Mouse (Mus musculus): Measurements from ENCODE around the gene Hand1. TPM values are rescaled to one million over a fixed set of nuclear protein-coding genes. Genes with fewer than 3 reads are reported as not detected.
A peak's percentile ranks its signal among the peaks of the same experiment; 100 is the strongest.
"Not testable (repeated sequence)": the region's sequence is repeated elsewhere in the genome, so short reads cannot be mapped to it uniquely, and the experiment has no call there.

Gene Hand1
- total RNA-seq (2022), result not detected

DNA sequence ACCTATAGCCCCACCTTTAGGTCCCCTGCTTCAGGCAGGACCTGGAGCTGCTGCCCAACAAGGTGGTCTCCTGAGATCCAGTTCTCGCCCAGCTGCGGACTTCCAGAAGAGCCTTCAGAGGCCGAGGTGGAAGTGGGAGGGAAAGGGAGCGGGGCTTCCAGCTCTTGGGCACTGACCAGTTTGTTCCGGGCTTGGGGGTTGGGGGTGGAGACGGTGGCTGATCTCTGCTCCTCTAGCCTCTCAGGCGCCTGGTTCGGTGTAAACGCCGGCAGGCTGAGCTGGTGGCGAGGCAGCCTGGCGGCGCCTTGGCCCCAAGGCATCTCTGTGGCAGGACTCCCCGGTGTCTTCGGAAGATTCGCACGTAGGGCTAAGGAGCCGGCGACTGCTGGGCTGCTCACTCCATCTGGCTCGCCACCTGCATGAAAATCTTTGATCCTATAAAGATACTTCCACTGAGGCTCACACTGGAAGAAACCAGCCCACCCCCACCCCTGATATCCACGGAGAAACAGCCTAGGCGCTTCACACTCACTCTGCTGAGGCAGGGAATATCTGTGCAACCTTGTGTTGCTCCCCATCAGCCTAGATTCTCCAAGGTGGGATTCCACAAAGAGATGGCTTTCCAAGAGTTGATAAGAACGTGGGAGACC lies at the start of gene Hand1:
TSS of gene Hand1 (minus strand) at position 267 of the 650 bp plus-strand sequence.
- DNase-seq (ENCODE audit: low spot score in 2 of 2), result no peak

DNA sequence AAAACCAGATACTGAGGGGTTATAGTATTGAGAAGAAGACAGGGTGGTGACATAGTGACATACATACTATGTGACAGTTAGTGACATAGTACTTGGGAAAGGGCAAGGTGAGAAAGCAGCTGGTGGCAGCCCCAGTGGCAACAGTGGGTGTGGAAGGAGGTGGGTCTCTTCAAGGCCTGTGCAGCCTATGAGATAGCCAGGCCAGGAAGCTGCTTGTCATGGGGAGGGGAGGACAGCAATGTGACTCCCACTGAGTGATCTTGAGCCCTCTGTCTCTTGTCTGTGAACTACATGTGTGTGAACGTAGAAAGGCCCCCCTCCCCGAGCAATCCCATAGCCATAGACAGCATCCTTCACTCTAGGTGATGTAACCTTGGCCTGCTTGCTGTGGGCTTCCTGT lies 43.5 kb upstream of the Hand1 start:
- no peak for DNase-seq (ENCODE audit: low spot score in 2 of 2)

DNA sequence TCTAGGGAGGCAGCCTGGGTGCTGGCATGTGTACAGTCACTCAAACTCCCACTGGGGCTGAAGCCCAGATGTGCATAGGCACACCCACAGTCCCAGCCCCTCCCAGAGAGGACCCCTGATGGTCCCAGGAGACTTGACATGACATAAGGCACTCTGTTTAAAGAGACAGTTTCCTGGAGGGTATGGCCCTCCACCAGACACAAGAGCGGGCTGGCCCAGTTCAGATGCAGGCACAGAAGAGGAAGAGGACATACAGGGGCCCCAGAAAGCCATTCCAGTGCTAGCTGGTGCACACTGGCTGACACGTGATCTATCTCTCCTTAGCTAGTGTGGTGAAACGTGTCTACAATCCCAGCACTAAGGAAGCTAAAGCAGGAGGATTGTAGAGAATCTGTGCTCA lies 40.4 kb upstream of the Hand1 start:
- DNase-seq (ENCODE audit: low spot score in 2 of 2), result no peak

DNA sequence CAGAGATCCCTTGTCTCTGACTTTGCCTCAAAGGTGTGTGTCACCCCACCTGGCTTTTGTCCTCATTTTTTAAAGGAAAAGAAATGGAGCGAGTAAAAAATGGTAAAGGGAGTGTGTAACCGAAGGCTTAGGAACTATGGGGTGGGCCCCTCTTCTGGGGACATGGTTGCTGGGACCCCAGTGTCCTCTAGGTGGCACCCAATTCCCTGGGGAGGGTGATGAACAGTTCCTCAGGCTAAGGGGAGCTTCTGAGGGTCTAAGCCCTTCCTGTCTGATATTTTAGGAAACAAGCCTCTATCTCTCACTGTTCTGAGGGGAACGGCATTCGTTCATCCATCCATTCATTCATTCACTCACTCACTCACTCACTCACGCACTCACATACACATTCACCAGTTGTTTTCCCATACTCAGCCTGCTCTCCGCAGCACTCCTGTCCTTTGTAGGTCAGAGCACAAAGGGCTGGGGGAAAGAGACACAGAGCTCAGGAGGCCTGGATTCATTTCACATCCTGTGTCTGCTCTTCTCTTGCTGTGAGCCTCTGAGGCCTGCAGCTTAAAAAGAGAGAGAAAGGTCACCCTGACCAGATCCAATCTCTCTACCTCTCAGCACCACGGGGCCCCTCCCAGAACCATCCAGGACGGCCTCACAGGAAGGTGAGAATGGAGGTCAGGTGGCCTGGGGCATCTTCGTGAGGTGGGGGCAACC lies 36.3 kb upstream of the Hand1 start:
- DNase-seq (ENCODE audit: low spot score in 2 of 2), result peak in 1 of 2 experiments; percentile 5

DNA sequence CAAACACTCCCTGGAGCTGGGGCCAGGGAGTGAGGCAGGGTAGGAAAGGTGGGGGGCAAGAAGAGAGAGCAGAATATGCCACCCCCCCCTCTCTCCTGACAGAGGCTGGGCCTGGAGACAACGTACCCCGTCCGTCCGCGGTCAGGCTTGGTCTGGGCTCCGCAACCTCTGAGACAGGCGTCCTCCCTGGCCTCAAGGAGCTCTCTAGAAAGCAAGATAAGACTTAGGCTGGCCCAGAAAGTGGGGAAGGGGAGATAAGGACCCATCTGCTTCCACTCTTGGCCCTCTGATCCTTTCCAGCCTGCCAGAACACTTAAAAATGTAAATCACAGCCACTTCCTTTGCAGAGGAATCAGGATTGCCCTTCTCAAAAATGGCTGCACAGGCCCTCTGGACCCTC lies 33.8 kb upstream of the Hand1 start:
- no peak for DNase-seq (ENCODE audit: low spot score in 2 of 2)

DNA sequence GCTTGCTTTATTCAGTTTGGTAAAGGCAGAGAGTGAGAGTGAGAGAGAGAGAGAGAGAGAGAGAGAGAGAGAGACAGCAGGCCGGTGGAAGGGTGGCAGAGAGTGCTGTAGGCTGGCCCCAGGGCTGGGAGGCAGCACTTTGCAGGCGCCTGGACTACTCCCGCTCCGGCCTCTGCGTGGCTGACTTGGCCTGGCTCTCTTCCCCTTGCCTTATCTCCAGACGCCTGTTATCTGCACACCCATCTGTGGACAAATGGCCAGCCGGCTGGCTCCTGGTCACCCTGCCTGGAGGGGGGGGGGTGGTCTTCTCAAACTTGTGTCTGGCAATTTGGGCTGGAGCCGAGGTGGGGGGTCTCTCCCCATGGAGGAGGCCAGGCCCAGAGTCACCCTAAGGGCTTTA lies 32.0 kb upstream of the Hand1 start:
- no peak for DNase-seq (ENCODE audit: low spot score in 2 of 2)

DNA sequence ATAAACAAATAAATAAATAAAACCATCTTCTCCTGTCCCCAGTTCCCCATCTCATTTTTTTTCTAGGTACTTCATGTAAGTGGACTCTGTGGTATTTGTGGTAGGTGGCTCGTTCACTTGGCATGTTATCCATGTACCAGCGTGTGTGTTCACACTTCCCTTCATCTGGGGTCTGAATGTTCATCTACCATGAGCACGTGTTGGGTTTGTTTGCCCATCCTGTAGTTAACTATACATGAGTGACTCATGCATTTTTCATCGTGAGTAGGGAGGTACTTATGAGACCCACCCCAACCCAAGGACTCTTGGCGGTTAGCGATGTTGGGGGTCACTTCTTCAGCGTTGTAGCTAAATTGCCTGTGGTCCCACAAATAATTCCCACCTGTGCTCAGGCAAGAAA lies 29.5 kb upstream of the Hand1 start:
- no peak for DNase-seq (ENCODE audit: low spot score in 2 of 2)

DNA sequence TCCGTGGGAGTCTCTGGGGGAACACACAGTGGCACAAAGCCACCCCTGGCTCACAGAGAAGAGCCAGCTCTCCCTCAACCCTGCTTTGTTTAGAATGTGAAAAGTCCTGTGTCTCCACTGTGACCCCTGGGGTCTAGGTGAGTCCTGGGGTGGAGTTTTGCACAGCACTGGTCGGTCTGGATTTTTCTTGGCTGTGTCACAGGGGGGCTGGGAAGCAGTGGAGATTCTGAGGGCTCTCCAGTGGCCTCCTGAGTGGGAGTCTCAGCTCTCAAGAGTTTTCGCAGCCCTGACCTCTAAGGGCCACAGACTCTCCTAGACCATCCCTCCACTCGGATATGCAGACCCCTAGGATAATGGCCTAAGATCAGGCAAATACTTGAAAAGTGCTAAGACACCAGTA lies 25.1 kb upstream of the Hand1 start:
- no peak for DNase-seq (ENCODE audit: low spot score in 2 of 2)

DNA sequence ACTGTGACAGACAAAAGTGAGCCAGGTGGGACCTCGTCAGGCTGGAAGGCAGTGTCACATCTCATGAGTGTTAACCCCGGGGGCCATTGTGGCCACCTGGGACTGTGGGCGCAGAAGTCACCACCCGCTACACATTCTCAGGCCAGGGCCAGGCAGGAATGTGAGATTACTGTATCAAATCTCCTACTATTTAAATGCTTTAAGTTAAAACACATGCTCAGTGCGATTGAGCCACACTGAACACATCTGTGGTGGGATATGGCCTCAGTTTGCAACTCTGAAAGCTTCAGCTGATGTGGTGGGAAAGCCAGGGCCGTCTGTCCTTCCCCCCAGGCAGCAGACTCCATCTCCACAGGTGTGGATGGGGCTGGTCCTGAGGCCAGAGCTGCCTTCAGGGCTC lies 21.0 kb upstream of the Hand1 start:
- DNase-seq (ENCODE audit: low spot score in 2 of 2), result no peak

DNA sequence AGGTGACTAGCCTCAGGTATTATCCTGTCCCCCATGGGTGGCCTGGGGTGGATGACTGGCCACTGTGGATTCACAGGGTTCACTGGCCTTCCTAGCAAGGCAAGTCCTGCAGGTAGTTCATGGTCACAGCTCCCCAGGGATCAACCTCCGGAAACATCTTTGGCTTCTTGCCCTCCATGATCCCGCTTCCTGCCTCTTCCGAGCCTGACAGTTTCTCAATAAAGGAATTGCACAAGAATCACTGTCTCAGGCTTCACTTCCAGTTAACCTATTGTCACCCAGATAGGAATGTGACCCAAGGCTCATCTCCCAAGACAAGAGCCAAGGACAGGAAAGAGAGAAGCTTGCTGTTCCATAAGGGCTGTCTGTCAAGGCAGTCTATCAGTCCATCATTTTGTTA lies 18.3 kb upstream of the Hand1 start:
- no peak for DNase-seq (ENCODE audit: low spot score in 2 of 2)

DNA sequence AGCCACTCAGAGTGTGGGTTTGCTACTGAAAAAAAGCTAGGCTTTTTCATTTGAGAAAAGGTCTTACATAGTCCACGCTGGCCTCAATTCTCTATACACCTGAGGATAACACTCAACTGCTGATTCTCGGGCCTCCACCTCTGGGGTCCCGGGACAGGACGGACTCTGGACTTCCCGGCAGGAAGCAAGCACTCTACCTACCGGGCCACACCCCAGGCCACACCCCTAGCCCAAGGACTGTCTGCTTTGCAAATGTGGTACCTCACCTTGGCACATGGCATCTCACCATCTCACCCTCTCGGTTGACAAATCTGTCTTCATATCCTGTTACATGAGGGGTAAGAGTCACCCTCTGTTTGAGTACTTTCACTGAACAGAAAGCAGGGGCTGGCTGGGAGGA lies 17.7 kb upstream of the Hand1 start:
- DNase-seq (ENCODE audit: low spot score in 2 of 2), result no peak

DNA sequence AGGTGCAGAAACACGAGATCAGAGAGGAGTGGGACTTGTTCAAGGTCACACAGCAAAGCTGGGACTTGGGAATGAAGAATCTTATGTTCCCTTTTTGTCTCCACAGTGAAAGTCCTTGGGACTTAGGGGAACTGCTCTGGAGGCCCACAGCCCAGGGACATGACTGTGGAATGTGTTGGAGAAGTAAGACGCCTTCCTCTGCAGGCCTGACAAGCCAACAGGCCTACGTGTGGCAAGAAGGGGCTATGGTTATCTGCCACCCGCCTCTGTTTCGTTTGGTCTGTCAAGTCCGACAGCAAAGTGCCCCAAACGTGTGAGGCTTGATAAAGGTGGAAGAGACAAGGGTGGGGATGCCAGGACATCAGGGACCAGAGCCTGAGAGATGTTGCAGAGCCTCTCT lies 14.8 kb upstream of the Hand1 start:
- DNase-seq (ENCODE audit: low spot score in 2 of 2), result no peak

DNA sequence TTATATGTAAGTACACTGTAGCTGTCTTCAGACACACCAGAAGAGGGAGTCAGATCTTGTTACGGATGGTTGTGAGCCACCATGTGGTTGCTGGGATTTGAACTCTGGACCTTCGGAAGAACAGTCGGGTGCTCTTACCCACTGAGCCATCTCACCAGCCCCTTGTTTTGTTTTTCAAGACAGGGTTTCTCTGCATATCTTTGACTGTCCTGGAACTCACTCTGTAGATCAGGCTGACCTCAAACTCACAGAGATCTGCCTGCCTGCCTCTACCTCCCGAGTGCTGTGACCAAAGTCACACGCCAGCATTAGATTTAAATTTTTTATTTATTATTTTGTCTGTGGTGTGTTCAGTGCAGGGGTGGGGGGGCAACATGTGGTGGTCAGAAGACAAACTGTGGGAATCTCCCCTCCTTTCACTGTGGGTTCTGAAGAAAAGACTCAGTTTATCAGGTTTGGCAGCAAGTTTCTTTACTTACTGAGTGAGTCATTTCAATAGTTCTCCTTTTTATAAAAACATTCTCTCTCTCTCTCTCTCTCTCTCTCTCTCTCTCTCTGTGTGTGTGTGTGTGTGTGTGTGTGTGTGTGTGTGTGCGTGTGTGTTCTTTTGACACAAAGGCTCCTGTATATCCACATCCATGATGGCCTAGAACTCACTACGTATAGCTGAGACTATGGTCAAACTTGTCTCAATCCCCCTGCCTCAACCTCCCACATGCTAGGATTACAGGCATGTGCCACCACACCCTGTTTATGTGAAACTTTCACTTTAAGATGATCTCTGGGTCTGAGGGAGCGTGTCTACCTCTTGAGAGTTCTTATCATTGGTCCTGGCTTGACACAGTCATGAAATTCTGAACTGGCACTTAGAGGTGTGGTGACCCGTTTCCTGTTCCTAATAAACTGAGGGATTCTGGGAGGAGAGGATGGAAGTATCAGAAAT lies 14.1 kb upstream of the Hand1 start:
- DNase-seq (ENCODE audit: low spot score in 2 of 2), result not testable (repeated sequence)

DNA sequence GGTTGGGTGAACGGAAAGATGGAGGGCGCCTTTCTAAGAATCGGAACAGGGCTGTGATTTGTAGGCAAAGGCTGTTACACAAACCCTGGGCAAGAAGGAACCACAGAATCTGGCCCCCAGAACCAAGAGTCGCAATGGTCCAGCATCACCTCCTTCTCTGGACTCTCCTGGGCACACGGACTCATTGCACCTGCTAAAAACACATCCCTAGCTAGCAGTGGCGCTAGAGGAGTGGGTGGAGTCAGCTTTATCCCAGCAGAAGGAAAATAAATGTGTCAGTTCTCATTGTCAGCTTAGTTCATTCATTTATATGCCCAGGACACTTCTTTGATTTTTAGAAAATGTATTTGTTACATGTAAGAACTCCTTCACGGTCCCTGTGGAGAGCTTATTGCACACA lies 8.8 kb upstream of the Hand1 start:
- no peak for DNase-seq (ENCODE audit: low spot score in 2 of 2)

DNA sequence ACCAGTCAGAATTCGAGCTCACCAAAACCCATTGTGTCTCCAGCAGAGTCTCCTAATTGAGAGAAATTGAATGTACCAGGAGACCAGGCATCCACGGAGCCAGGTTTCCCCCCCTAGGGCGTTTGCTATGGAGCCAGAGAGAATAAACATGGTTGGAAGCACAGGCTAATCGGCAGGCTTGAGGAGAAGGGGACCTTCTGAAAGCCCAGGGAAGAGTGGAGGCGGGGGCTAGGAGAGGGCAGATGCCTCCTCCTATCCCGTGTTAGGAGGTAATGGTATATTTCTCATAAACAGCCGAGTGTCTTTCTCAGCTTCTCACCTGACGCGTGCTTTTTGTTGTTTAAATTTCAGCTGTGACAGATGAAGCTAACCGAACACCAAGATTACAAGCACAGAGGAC lies 8.4 kb upstream of the Hand1 start:
- no peak for DNase-seq (ENCODE audit: low spot score in 2 of 2)

DNA sequence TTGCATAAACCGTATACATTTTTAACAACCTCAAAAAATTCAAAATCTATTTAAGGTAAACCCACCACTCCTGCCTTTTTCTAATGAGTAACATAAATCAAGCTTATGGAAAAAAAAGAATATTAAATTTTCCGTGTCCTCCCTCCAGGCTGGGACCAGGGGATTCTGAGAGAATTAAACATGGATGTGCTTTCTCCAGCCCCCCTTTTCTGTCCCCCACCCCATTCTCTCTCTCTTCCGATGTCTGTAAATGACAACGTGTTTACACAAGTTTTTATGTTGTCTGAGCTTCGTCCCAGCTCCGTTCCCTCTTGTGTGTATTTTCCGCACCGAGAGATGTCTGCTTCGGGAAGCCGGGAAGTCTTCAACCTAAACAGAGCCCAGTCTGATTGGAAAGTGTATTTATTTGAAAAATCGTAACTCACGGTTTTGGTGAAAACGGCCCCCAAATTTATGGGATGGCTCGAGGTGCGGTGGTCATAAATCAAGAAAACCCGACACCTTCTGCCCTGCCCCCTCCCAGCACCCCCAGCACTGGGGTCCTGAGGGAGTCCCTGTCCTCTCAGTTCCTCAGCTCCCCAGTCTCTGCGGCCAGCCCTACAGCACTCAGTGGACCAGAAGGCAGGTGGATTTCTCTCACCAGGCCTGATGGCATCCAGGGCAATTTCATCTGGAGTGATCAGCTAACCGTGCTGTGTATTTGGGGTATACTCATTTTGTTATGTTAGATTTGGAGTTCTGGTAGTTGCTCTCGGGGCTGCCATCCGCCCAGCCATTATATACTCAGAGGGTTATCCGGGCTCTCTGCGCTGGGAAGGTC lies 5.5 kb upstream of the Hand1 start:
- no peak for DNase-seq (ENCODE audit: low spot score in 2 of 2)

DNA sequence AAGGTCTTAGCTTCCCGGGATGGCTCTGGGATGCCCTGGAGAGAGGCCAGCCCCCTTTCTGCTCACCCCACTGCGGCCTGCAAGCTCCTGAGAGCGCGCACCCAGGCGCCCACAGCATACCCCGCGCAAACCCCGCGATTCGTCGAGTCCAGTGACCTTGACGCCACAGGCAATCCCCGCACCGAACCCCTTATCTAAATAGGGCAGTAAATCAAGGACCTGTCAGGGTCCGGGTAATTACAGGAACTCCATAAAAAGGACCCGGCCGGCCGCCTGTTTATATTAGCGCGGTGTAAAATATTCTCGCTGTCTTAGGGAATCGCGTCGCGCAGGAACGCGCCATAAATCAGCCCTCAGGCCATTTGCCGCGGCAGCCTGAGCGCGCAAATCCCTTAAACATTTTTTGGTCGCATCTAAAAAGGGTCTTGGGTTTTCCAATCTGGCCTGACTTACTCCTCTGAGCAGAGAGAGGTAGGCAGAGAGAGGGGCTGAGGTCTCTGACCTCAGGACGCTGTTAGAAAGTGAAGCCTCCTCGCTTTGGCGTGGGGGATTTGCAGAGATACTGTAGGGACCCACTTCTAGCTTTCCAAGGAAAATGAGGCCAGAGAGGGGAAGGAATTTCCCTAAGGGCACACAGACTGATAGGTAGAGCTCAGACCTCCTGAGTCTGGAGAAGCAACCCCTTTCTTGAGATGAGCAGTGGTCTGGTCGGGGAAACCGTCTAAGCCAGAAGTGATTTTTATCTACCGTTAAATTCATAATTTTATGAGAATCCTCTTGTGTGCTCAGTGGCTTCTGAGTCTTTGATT lies 4.5 kb upstream of the Hand1 start:
- DNase-seq (ENCODE audit: low spot score in 2 of 2), result no peak

DNA sequence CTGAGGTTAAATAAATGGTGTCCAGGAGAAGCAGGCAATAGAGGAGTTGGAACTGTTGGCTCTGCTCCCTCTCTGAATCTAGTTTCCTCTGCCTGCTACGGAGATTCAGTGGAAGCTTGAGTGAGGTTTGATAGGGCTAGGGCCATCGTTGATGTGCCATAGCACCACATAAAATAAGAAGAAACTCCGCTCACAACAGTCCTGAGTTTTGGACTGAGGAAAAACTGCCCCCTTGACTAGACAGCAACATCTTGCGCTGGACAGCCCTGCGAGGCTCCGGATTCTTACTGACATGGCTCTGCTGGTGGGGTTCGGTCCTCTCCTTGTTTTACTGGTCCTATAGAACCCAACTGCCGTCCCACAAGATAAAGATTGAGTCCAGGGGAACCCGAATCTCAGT lies 3.8 kb upstream of the Hand1 start:
- no peak for DNase-seq (ENCODE audit: low spot score in 2 of 2)

DNA sequence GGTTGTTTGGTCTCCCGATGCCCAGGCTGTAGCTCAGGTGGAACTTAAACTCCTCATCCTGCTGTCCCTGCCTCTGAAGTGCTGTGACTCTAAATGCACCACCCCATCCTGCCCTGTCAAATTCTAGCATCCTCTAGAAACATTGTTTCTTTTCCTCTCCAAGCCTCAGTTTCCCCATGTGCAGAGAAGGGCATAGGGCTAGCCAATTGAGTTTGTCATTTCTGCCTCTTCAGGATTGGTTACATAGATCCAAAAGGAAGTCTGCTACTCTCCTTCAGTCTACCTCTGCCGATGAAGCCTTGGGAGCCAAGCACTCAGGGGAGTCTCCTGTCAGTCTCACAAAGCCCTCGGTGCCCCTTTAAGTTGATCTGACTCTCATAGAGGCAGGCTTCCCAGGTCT lies 3.3 kb upstream of the Hand1 start:
- no peak for DNase-seq (ENCODE audit: low spot score in 2 of 2)

DNA sequence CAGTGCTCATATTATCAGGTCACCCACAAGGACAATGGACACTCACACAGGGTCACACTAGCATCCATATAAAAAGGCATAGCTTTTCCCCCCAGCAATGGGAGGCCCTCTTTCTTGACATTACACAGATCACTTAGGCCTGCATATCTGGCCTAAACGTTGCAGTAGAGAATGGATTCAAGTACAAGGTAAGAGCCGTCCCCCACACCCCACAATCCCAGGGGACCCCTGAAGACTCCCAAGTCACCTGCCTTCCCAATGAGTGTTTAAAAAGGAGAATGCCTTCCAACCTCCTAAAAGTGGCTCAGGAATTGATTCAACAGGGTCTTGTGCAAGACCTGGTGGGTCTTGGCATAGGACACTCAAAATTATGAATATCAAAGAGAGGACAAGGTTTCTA lies 2.7 kb upstream of the Hand1 start:
- no peak for DNase-seq (ENCODE audit: low spot score in 2 of 2)

DNA sequence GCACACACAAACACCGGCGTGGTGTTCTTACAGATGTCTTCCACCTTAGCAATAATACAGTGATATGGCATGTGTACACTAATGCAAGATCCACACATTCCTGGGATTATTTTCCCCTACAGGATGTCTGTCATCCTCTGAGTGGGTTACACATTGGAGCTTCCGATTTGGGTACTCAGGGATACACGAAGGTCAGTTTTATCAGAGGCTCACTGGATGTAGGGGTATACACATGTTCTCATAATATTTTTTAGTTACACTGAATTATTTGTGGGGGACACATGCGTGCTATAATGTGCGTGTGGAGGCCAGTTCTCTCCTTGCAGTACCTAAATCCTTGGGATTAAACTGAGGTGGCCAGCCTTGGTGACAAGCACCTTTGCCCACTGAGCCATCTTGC lies 1.4 kb upstream of the Hand1 start:
- DNase-seq (ENCODE audit: low spot score in 2 of 2), result no peak

Data from layer of hippocampus, adult 8-10 months (tissue).